Mouse (Mus musculus) MEL (cell line): ENCODE results near the gene Lelp1. TPM values are rescaled to one million over a fixed set of nuclear protein-coding genes. Genes with fewer than 3 reads are reported as not detected.

Source experiments
- DNase-seq: peaks from one replicate; pipeline ENCODE4 v3.0.0; 2011; ENCODE audit warnings: low read depth, low spot score
- H3K27ac ChIP-seq: 2 replicates; pipeline ENCODE4 v1.5.1; 2012; ENCODE audit warnings: low read depth, mild to moderate bottlenecking, control low read depth, low read length, moderate library complexity; ENCODE audit not compliant: control insufficient read depth
- H3K27me3 ChIP-seq, 2 experiments: fragments of 150-350 bp in 1 of 2; sonication (generic) in 1 of 2; 2 replicates each; pipeline ENCODE4 v1.6.1; 2012; ENCODE audit warnings: low read length in 2 of 2, mild to moderate bottlenecking in 2 of 2, improper control_type of control experiment in 1 of 2, moderate library complexity in 1 of 2; ENCODE audit not compliant: insufficient read depth in 2 of 2, control insufficient read depth in 1 of 2
- H3K36me3 ChIP-seq, 2 experiments: 2 replicates each; pipeline ENCODE4 v1.6.1; 2012 to 2014; ENCODE audit warnings: low read length in 2 of 2, improper control_type of control experiment in 1 of 2, inconsistent platforms in 1 of 2, mild to moderate bottlenecking in 1 of 2; ENCODE audit not compliant: insufficient read depth in 2 of 2, control insufficient read depth in 1 of 2
- H3K4me1 ChIP-seq, 2 experiments: fragments of 150-350 bp in 1 of 2; sonication (generic) in 1 of 2; 2 replicates each; pipeline ENCODE4 v1.6.1; 2012; ENCODE audit warnings: low read length in 2 of 2, improper control_type of control experiment in 1 of 2, mild to moderate bottlenecking in 1 of 2; ENCODE audit not compliant: insufficient read depth in 2 of 2, control insufficient read depth in 1 of 2
- H3K4me3 ChIP-seq, 2 experiments: fragments of 150-350 bp in 1 of 2; sonication (generic) in 1 of 2; 2 replicates each; pipeline ENCODE4 v1.5.1; 2012; ENCODE audit warnings: low read depth in 2 of 2, low read length in 2 of 2, mild to moderate bottlenecking in 2 of 2, moderate library complexity in 2 of 2, control low read depth in 1 of 2, improper control_type of control experiment in 1 of 2; ENCODE audit not compliant: control insufficient read depth in 1 of 2, insufficient read depth in 1 of 2
- H3K79me2 ChIP-seq: 2 replicates; pipeline ENCODE4 v1.6.1; 2012; ENCODE audit warnings: mild to moderate bottlenecking, low read length, moderate library complexity; ENCODE audit not compliant: control insufficient read depth, poor library complexity, insufficient read depth
- H3K9ac ChIP-seq: 2 replicates; pipeline ENCODE4 v1.6.1; 2012; ENCODE audit warnings: low read depth, mild to moderate bottlenecking, control low read depth, low read length, moderate library complexity; ENCODE audit not compliant: control insufficient read depth, poor library complexity, severe bottlenecking
- H3K9me3 ChIP-seq: fragments of 150-350 bp; sonication (generic); replicated peaks from 2 replicates; pipeline ENCODE4 v1.6.1; 2012; ENCODE audit warnings: mild to moderate bottlenecking, low read length, improper control_type of control experiment, moderate library complexity; ENCODE audit not compliant: insufficient read depth
- BHLHE40 ChIP-seq: IDR thresholded peaks from 2 replicates; pipeline ENCODE4 v1.6.1; 2012; ENCODE audit warnings: low read depth, mild to moderate bottlenecking, inconsistent platforms, low read length, improper control_type of control experiment, borderline replicate concordance
- CHD1 ChIP-seq: IDR thresholded peaks from 2 replicates; pipeline ENCODE4 v1.6.1; 2012; ENCODE audit warnings: low read depth, mild to moderate bottlenecking, inconsistent platforms, low read length, improper control_type of control experiment
- CTCF ChIP-seq, 3 experiments: IDR thresholded peaks in 2 of 3; conservative IDR thresholded peaks in 1 of 3; 2 replicates each; pipeline ENCODE4 v1.5.1; 2011 to 2012; ENCODE audit warnings: low read length in 3 of 3, low read depth in 2 of 3, mild to moderate bottlenecking in 2 of 3, improper control_type of control experiment in 1 of 3, inconsistent platforms in 1 of 3, mixed read lengths in 1 of 3, moderate library complexity in 1 of 3; ENCODE audit not compliant: control insufficient read depth in 1 of 3, insufficient read depth in 1 of 3, poor library complexity in 1 of 3, severe bottlenecking in 1 of 3
- E2F4 ChIP-seq: IDR thresholded peaks from 2 replicates; pipeline ENCODE4 v1.6.1; 2011; ENCODE audit warnings: low read depth, low read length, improper control_type of control experiment, borderline replicate concordance
- ETS1 ChIP-seq: IDR thresholded peaks from 2 replicates; pipeline ENCODE4 v1.6.1; 2012; ENCODE audit warnings: low read depth, mild to moderate bottlenecking, inconsistent platforms, low read length, improper control_type of control experiment, moderate library complexity
- JUND ChIP-seq: IDR thresholded peaks from 2 replicates; pipeline ENCODE4 v1.6.1; 2011; ENCODE audit warnings: low read depth, mild to moderate bottlenecking, improper control_type of control experiment, low read length
- KAT2A ChIP-seq: conservative IDR thresholded peaks from 2 replicates; pipeline ENCODE4 v1.6.1; 2012; ENCODE audit warnings: low read depth, low read length, improper control_type of control experiment, inconsistent platforms
- MAX ChIP-seq: IDR thresholded peaks from 2 replicates; pipeline ENCODE4 v1.6.1; 2011; ENCODE audit warnings: low read length, improper control_type of control experiment
- MEF2A ChIP-seq: IDR thresholded peaks from 2 replicates; pipeline ENCODE4 v1.6.1; 2014; ENCODE audit warnings: low read depth, mild to moderate bottlenecking, inconsistent platforms, low read length, improper control_type of control experiment; ENCODE audit not compliant: poor library complexity, insufficient replicate concordance, severe bottlenecking; ENCODE audit errors: extremely low read depth
- MXI1 ChIP-seq: IDR thresholded peaks from 2 replicates; pipeline ENCODE4 v1.6.1; 2011; ENCODE audit warnings: mild to moderate bottlenecking, low read depth, low read length, improper control_type of control experiment
- MYB ChIP-seq: IDR thresholded peaks from 2 replicates; pipeline ENCODE4 v1.6.1; 2011; ENCODE audit warnings: mild to moderate bottlenecking, low read depth, low read length, improper control_type of control experiment
- MYC ChIP-seq: IDR thresholded peaks from 2 replicates; pipeline ENCODE4 v1.6.1; 2011; ENCODE audit warnings: low read depth, mild to moderate bottlenecking, low read length, improper control_type of control experiment, moderate library complexity
- NELFE ChIP-seq: IDR thresholded peaks from 2 replicates; pipeline ENCODE4 v1.6.1; 2011; ENCODE audit warnings: low read depth, low read length, improper control_type of control experiment
- POLR2A ChIP-seq, 2 experiments: IDR thresholded peaks; 2 replicates each; pipeline ENCODE4 v1.6.1; 2011 to 2012; ENCODE audit warnings: low read length in 2 of 2, mild to moderate bottlenecking in 2 of 2, control low read depth in 1 of 2, improper control_type of control experiment in 1 of 2, low read depth in 1 of 2, moderate library complexity in 1 of 2; ENCODE audit not compliant: control insufficient read depth in 1 of 2, insufficient read depth in 1 of 2, poor library complexity in 1 of 2
- POLR2AphosphoS5 ChIP-seq: IDR thresholded peaks from 2 replicates; pipeline ENCODE4 v1.6.1; 2012; ENCODE audit warnings: low read depth, borderline replicate concordance, mild to moderate bottlenecking, inconsistent platforms, low read length, moderate library complexity, mixed read lengths
- RAD21 ChIP-seq: IDR thresholded peaks from 2 replicates; pipeline ENCODE4 v1.6.1; 2011; ENCODE audit warnings: mild to moderate bottlenecking, low read depth, low read length, improper control_type of control experiment
- RCOR1 ChIP-seq: IDR thresholded peaks from 2 replicates; pipeline ENCODE4 v1.6.1; 2012; ENCODE audit warnings: low read depth, mild to moderate bottlenecking, inconsistent platforms, low read length, improper control_type of control experiment
- SMC3 ChIP-seq: IDR thresholded peaks from 2 replicates; pipeline ENCODE4 v1.6.1; 2011; ENCODE audit warnings: low read depth, low read length, improper control_type of control experiment
- UBTF ChIP-seq: IDR thresholded peaks from 2 replicates; pipeline ENCODE4 v1.6.1; 2012; ENCODE audit warnings: low read depth, mild to moderate bottlenecking, inconsistent platforms, low read length, improper control_type of control experiment, moderate library complexity, borderline replicate concordance; ENCODE audit not compliant: insufficient read depth
- USF2 ChIP-seq, 2 experiments: IDR thresholded peaks; 2 replicates each; pipeline ENCODE4 v1.6.1; 2011 to 2012; ENCODE audit warnings: improper control_type of control experiment in 2 of 2, low read length in 2 of 2, borderline replicate concordance in 1 of 2, inconsistent platforms in 1 of 2, low read depth in 1 of 2, mild to moderate bottlenecking in 1 of 2; ENCODE audit not compliant: insufficient read depth in 1 of 2
- ZKSCAN1 ChIP-seq: IDR thresholded peaks from 2 replicates; pipeline ENCODE4 v1.6.1; 2012; ENCODE audit warnings: low read depth, mild to moderate bottlenecking, inconsistent platforms, low read length, improper control_type of control experiment, moderate library complexity
- ZNF384 ChIP-seq: IDR thresholded peaks from 2 replicates; pipeline ENCODE4 v1.6.1; 2012; ENCODE audit warnings: low read depth, mild to moderate bottlenecking, inconsistent platforms, low read length, improper control_type of control experiment
- polyA plus RNA-seq, 2 experiments: library from polyadenylated mRNA; stranded (reverse) in 1 of 2; unstranded in 1 of 2; fragments of >175 nt in 1 of 2; fragments of >200 nt in 1 of 2; gene quantifications; 2 replicates each; pipeline versions ENCODE4 v1.2.1 to v1.2.4; 2012; ENCODE audit warnings: low replicate concordance in 2 of 2, low read depth in 1 of 2; ENCODE audit not compliant: insufficient read length in 2 of 2, insufficient read depth in 1 of 2, missing spikeins in 1 of 2
- total RNA-seq: library from RNA; depleted of rRNA; stranded (reverse); fragments of 300-350 nt; gene quantifications from 2 replicates; pipeline ENCODE4 v1.2.3, GENCODE M21; 2012

Lelp1 gene
- total and polyA plus RNA-seq, 3 experiments: not detected

DNA sequence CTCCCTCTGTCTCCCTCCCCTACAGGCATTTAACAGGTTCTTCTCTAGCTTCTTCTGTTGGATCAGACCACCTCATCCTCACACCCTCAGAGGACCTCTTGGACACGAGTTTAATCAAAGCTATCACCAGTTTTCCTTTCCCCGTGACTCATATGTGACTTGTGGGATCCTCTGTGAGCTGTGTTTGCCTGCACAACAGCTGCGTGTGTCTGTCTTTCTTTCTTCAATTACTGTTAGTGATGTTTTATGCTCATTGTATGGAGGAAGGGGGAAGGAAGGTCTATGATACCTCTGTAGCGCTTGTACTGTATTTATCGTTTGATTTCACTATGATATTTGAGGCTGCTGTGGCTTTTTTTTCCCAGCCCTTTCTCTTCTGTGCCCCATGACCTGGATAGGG, 5.4 kb upstream of the Lelp1 start:
- TF ChIP-seq UBTF (no peak), RAD21 (no peak), ZKSCAN1 (no peak), KAT2A (no peak), POLR2A (IDR thresholded peaks at IDR 0.05; ENCODE audit: control insufficient read depth in 1 of 2, insufficient read depth in 1 of 2, low read depth in 1 of 2, low read length in 2 of 2, poor library complexity in 1 of 2) (no peak), MEF2A (no peak), JUND (no peak)
- no peaks in the 10 kb centered on the region for H3K27me3 ChIP-seq
- no peaks in the 10 kb centered on the region for H3K36me3 ChIP-seq
- no peak overlapping the region for H3K27ac ChIP-seq
- DNase-seq: no peak
- no peak overlapping the region for H3K4me3 ChIP-seq
- H3K9ac ChIP-seq: no peak overlapping the region
- no peaks in the 10 kb centered on the region for H3K4me1 ChIP-seq
- H3K79me2 ChIP-seq: no peaks in the 10 kb centered on the region
- no peaks in the 10 kb centered on the region for H3K9me3 ChIP-seq

DNA sequence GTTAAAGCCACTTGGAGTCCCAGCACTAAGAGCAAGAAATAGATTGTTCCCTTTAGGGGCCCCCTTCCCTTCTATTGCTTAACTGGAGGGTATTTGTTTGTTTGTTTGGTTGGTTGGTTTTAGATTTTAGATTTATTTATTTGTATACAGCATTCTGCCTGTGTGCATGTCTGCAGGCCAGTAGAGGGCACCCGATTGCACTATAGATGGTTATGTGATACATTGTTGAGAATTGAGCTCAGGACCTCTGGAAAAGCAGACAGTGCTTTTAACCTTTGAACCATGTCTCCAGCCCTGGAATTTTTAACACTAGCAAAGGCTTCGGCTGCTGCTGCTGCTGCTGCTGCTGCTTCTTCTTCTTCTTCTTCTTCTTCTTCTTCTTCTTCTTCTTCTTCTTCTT, 4.9 kb upstream of the Lelp1 start:
- H3K79me2 ChIP-seq: no peaks in the 10 kb centered on the region
- no peaks in the 10 kb centered on the region for H3K36me3 ChIP-seq
- DNase-seq: no peak
- no peaks in the 10 kb centered on the region for H3K4me1 ChIP-seq
- no peaks in the 10 kb centered on the region for H3K27me3 ChIP-seq
- H3K27ac ChIP-seq: no peak overlapping the region
- H3K4me3 ChIP-seq: no peak overlapping the region
- no peaks in the 10 kb centered on the region for H3K9me3 ChIP-seq
- TF ChIP-seq NELFE (no peak), MEF2A (no peak), MYB (no peak), ETS1 (no peak), CHD1 (no peak), ZKSCAN1 (no peak), POLR2AphosphoS5 (no peak), MXI1 (no peak)
- no peak overlapping the region for H3K9ac ChIP-seq

DNA sequence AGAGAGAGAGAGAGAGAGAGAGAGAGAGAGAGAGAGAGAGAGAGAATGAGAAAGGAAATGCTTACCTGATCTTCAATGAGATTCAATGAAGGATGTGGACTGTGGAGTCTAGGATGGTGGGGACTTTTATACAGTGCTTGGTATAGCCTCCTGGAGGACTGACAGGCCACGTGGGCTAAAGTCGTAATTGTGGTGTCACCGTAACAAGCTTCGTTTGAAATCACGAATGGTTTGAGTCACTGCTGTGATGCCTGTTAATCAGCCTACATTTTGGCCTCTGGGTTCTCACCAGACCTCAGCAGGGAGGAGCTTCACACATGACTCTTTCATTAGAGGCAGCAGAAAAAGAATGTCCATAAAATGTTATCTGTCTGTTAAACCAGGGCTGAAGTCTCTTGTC, 18.7 kb downstream of the Lelp1 start, which contains the start of gene Prr9:
TSS of gene Prr9 (minus strand) at position 101 of the 400 bp plus-strand sequence.
- no peaks in the 10 kb centered on the region for H3K4me1 ChIP-seq
- no peak within 1 kb of the TSS for H3K4me3 ChIP-seq
- no peaks in the 10 kb centered on the region for H3K27me3 ChIP-seq
- TF ChIP-seq MXI1 (no peak), JUND (no peak), UBTF (no peak), POLR2A (IDR thresholded peaks at IDR 0.05; ENCODE audit: control insufficient read depth in 1 of 2, insufficient read depth in 1 of 2, low read depth in 1 of 2, low read length in 2 of 2, poor library complexity in 1 of 2) (no peak), MAX (no peak), CHD1 (no peak), ZNF384 (no peak), E2F4 (no peak), CTCF (IDR thresholded peaks at IDR 0.05 in 2 of 3, conservative IDR thresholded peaks at IDR 0.05 in 1 of 3; ENCODE audit: control insufficient read depth in 1 of 3, insufficient read depth in 1 of 3, low read depth in 2 of 3, low read length in 3 of 3, poor library complexity in 1 of 3, severe bottlenecking in 1 of 3) (no peak), SMC3 (no peak), RCOR1 (no peak), MYC (no peak), BHLHE40 (no peak), USF2 (IDR thresholded peaks at IDR 0.05; ENCODE audit: borderline replicate concordance in 1 of 2, insufficient read depth in 1 of 2, low read depth in 1 of 2, low read length in 2 of 2) (no peak)
- no peak for DNase-seq
- H3K27ac ChIP-seq: no peak within 1 kb of the TSS
- no peaks in the 10 kb centered on the region for H3K9me3 ChIP-seq
- H3K79me2 ChIP-seq: no peaks in the 10 kb centered on the region
- H3K9ac ChIP-seq: no peak within 1 kb of the TSS
- no peaks in the 10 kb centered on the region for H3K36me3 ChIP-seq
